Mouse (Mus musculus) layer of hippocampus, adult 9-10 months (tissue): Measurements from ENCODE around the gene Mettl6.
"Not testable (repeated sequence)": the region's sequence is repeated elsewhere in the genome, so short reads cannot be mapped to it uniquely, and the experiment has no call there.

Experiments used
- DNase-seq: peaks from one replicate; pipeline ENCODE4 v3.0.0; 2022; ENCODE audit warnings: low spot score

Gene Mettl6

GRCm38 (mm10) chr14:31473297-31473696, 21.5 kb downstream of the Mettl6 start:
- no peak for DNase-seq

- DNase-seq, result peak; percentile 74
Observed at GRCm38 (mm10) chr14:31472451-31473061, 22.3 kb downstream of the Mettl6 start.

- DNase-seq, result no peak
Observed at GRCm38 (mm10) chr14:31469711-31470110, 25.1 kb downstream of the Mettl6 start.

GRCm38 (mm10) chr14:31464176-31464575, 30.7 kb downstream of the Mettl6 start:
- DNase-seq, result no peak

GRCm38 (mm10) chr14:31462886-31463285, 32.0 kb downstream of the Mettl6 start:
- no peak for DNase-seq

GRCm38 (mm10) chr14:31462226-31462625, 32.6 kb downstream of the Mettl6 start:
- DNase-seq, result not testable (repeated sequence)

GRCm38 (mm10) chr14:31458006-31458405, 36.8 kb downstream of the Mettl6 start:
- no peak for DNase-seq

GRCm38 (mm10) chr14:31456064-31456721, 38.6 kb downstream of the Mettl6 start:
- no peak for DNase-seq

- no peak for DNase-seq
Observed at GRCm38 (mm10) chr14:31454849-31455566, 39.8 kb downstream of the Mettl6 start.

GRCm38 (mm10) chr14:31453946-31454345, 40.9 kb downstream of the Mettl6 start:
- DNase-seq, result not testable (repeated sequence)

- no peak for DNase-seq
Observed at GRCm38 (mm10) chr14:31448994-31449393, 45.8 kb downstream of the Mettl6 start.

- DNase-seq, result no peak
Observed at GRCm38 (mm10) chr14:31443616-31444015, 51.2 kb downstream of the Mettl6 start.

- no peak for DNase-seq
Observed at GRCm38 (mm10) chr14:31440725-31441124, 54.1 kb downstream of the Mettl6 start.

GRCm38 (mm10) chr14:31440230-31440629, 54.6 kb downstream of the Mettl6 start:
- no peak for DNase-seq

- no peak for DNase-seq
Observed at GRCm38 (mm10) chr14:31439279-31439678, 55.6 kb downstream of the Mettl6 start.

- no peak for DNase-seq
Observed at GRCm38 (mm10) chr14:31437826-31438529, 56.9 kb downstream of the Mettl6 start.

GRCm38 (mm10) chr14:31435930-31436693, 58.7 kb downstream of the Mettl6 start, which contains the start of gene Sh3bp5:
Gene Sh3bp5 (minus strand): TSS chr14:31436078.
- DNase-seq, result peak; percentile 93

GRCm38 (mm10) chr14:31435018-31435915, 59.6 kb downstream of the Mettl6 start:
- no peak for DNase-seq

GRCm38 (mm10) chr14:31434426-31434825, 60.4 kb downstream of the Mettl6 start:
- no peak for DNase-seq

GRCm38 (mm10) chr14:31433851-31434360, 60.9 kb downstream of the Mettl6 start:
- DNase-seq, result no peak
